Mouse (Mus musculus): ENCODE measurements at regions not wholly inside any gene's neighbourhood (a gene's known extent, or its start where the extent isn't known, plus 50 kb on each side); places are given as distances from the start of the nearest gene placed in this dataset.

GRCm38 (mm10) chr12:17113465-17114177 lies 63.1 kb downstream of the Kcnf1 start:
- DNase-seq (ENCODE audit: low spot score), result no peak

- DNase-seq (ENCODE audit: low spot score), result no peak
Observed at GRCm38 (mm10) chr12:17112781-17113464, 63.8 kb downstream of the Kcnf1 start.

GRCm38 (mm10) chr12:17106220-17106619 lies 70.5 kb downstream of the Kcnf1 start:
- no peak for DNase-seq (ENCODE audit: low spot score)

DNA sequence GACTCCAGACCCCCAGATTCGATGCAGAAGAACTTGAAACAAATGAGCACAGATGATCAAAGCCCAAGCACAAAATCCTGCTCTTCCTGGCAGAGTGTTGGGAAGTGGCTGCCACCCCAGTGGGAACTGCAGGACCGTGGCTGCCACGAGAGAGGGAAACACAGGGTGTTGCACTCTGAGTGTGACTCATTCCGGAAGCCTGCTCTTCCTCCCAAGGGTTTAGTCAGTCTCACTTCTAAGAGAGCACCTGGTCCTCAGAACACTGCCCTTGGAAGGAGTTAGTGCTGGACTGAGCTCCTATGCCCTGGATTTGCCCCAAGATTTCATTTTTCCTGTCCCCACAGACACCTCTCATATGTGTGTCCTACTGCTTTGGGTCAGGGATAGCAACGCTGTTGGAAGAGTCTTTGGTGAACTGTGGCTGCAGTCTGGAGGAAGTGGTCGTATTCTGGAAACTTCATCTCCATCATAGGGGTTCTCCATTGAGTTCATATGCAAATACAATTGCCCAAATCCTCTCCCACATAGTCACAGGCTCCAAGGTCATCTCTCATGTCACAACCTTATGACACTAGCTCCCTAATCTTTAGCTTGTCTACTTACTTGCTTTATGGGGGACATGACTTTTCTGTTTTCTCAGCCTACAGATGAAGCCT lies 71.5 kb downstream of the Kcnf1 start:
- DNase-seq (ENCODE audit: low spot score), result no peak

DNA sequence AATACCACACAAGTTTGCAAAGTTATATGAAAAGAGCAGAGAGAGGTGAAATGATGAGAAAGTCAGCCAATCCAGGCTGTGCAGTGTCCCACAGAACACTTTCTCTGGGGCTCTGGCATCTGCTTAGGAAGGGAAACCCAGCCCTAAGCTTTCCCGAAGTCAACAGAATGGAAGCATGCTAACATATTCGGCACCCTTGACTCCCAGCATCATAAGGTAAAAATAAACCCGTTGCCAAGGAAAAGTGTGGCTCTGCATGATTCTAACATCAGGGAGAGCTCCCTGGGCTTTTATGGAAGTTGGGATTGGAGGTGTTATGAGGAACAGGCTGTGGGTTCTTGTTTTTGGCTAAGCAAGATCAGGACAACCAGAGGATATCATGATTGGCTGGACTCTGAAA lies 74.8 kb downstream of the Kcnf1 start:
- no peak for DNase-seq (ENCODE audit: low spot score)

DNA sequence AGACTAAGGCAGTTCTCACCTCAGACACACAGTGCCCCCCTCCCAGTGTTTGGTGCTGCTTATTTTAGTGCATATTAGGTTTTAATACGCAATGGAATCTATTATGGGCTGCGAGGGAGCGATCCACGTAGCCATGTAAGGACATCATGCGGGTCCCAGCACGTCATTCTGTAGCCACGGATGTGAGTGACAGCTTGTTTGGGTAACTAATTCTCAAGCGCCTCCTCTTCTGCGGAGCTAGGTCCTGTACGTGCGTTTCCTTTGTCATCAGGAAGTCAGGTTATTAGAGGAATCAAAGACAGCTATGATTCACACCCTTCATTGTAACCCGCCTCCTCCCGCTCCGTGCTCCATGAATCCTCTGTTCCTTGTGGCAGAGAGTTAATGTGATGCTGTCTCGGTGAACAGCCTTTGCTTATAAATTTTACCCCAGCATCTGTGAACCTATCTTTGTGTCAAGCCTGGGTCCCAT lies 78.9 kb downstream of the Kcnf1 start:
- no peak for DNase-seq (ENCODE audit: low spot score)

GRCm38 (mm10) chr12:17094758-17095157 lies 81.9 kb downstream of the Kcnf1 start:
- no peak for DNase-seq (ENCODE audit: low spot score)

DNA sequence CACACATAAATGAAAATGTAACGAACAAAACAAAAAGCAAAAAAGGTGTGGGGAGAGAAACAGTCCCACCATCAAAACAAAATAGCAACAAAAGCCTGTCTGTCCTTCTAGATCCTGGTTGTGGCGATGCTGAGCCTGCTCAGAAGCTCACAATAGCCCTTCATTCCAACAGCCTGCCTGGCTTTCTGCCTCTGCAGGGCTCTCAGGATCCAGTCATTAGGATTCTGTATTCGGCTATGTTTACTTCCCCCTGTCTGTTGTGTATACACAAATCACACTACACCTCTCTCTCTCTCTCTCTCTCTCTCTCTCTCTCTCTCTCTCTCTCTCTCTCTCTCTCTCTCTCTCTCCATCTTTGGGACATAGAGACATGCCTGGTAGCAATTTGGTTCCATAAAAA lies 82.2 kb upstream of the 2410004P03Rik start:
- DNase-seq (ENCODE audit: low spot score), result no peak

- no peak for DNase-seq (ENCODE audit: low spot score)
Observed at GRCm38 (mm10) chr12:17091058-17091457, 79.5 kb upstream of the 2410004P03Rik start.

DNA sequence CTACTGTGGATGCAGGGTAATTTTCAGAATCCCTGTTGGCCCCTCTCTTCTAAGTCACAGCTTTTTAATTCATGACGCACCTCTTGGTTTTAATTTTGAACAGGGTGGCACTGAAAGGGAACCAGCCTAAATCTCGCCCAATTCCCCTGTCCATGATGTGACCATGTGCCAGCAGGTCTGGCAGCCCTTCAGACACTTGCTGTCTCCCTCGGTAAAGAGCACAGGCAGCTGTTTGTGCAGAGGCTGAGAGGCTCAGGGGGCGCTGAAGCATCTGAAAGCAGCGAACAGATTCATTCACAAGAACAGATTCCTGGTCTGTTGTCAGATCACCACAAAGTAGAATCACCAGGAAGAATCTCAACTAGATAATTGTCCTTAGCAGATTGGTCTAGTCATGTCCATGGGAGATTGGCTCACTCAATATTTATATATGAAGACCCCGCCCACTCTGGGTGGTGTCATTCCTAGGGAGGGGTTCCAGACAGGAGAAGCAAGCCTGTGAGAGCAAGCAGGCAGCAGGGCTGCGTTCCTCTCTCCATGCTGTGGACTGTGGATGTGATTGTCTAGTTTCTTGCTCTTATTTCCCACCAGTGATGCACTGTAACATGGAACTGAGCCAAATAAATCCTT lies 78.3 kb upstream of the 2410004P03Rik start:
- peak; percentile 36 for DNase-seq (ENCODE audit: low spot score)

GRCm38 (mm10) chr12:17087388-17087787 lies 75.9 kb upstream of the 2410004P03Rik start:
- no peak for DNase-seq (ENCODE audit: low spot score)

- no peak for DNase-seq (ENCODE audit: low spot score)
Observed at GRCm38 (mm10) chr12:17085209-17085574, 73.7 kb upstream of the 2410004P03Rik start.

DNA sequence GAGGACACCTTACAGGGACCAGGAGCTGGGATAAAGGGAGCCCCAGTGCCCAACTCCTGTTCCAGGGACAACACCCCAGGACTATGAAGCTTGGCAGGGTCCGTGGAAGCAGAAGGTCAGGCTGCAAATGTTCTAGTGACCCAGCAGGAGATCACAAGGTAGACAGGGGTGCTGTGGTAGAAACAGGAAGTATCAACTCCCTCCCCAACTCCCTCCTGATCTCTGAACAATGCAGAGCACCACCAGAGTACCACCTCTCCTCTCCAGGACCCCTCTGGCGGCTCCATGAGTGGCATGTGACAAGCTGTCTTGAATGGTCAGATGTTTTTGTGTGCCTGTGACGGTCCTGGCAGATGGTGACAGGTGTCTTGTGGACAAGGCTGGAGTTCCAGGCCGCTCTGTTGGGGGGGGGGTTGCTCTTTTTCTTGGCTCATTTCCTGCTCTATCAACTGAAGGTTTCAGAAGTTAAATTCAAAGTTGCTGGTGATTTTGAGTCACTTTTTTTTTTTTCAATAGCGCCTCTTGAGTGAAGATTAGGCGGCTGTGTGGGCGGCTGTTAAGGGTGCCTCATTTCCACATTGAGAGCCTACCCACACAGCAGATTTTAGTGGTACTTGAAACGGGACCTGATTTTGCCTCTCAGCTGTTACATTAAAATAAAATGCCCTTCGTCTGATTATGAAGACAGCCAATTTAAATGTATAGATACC lies 73.1 kb upstream of the 2410004P03Rik start:
- DNase-seq (ENCODE audit: low spot score), result no peak

GRCm38 (mm10) chr12:17071691-17072454 lies 60.3 kb upstream of the 2410004P03Rik start:
- DNase-seq (ENCODE audit: low spot score), result no peak

- DNase-seq (ENCODE audit: low spot score), result no peak
Observed at GRCm38 (mm10) chr12:17069808-17070207, 58.3 kb upstream of the 2410004P03Rik start.

DNA sequence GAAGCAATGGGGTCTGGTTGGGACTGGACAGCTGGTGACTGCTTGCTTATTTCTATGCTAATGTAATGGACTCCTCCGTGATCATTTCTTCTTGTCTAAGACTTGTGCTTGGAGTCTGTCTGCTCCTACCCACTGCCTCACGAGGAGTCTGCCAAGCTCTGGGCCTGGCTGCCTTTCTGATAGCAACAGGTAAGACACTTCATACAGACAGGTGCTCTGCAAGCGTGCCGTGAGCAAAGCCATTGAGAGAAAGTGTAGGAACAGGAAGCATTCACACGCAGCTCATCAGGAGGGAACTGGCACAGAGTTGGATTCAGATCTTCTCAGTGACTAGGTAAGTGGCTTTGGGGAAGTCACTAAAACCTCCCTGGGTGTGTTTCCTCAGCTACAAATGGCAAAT lies 57.6 kb upstream of the 2410004P03Rik start:
- DNase-seq (ENCODE audit: low spot score), result no peak

GRCm38 (mm10) chr12:17063920-17064319 lies 52.4 kb upstream of the 2410004P03Rik start:
- DNase-seq (ENCODE audit: low spot score), result no peak
